Mouse (Mus musculus): ENCODE measurements around the gene Cog6.
A peak's percentile ranks its signal among the peaks of the same experiment; 100 is the strongest.

The Cog6 gene

GRCm38 (mm10) chr3:52962391-52962790 is 54.6 kb downstream of the Cog6 start:
- DNase-seq (ENCODE audit: low spot score), result no peak

GRCm38 (mm10) chr3:52961661-52962060 is 55.4 kb downstream of the Cog6 start:
- DNase-seq (ENCODE audit: low spot score), result no peak

- DNase-seq (ENCODE audit: low spot score), result no peak
Measured at GRCm38 (mm10) chr3:52960951-52961350, 56.1 kb downstream of the Cog6 start.

- DNase-seq (ENCODE audit: low spot score), result no peak
Measured at GRCm38 (mm10) chr3:52958444-52959120, 58.5 kb downstream of the Cog6 start.

- no peak for DNase-seq (ENCODE audit: low spot score)
Measured at GRCm38 (mm10) chr3:52957861-52958260, 59.2 kb downstream of the Cog6 start.

- no peak for DNase-seq (ENCODE audit: low spot score)
Measured at GRCm38 (mm10) chr3:52956236-52956635, 60.8 kb downstream of the Cog6 start.

- DNase-seq (ENCODE audit: low spot score), result no peak
Measured at GRCm38 (mm10) chr3:52955481-52956019, 61.5 kb downstream of the Cog6 start.

- no peak for DNase-seq (ENCODE audit: low spot score)
Measured at GRCm38 (mm10) chr3:52954656-52955055, 62.4 kb downstream of the Cog6 start.

GRCm38 (mm10) chr3:52953831-52954230 is 63.2 kb downstream of the Cog6 start:
- no peak for DNase-seq (ENCODE audit: low spot score)

GRCm38 (mm10) chr3:52948824-52949223 is 68.2 kb downstream of the Cog6 start:
- DNase-seq (ENCODE audit: low spot score), result no peak

- DNase-seq (ENCODE audit: low spot score), result no peak
Measured at GRCm38 (mm10) chr3:52947444-52947843, 69.6 kb downstream of the Cog6 start.

- peak; percentile 76 for DNase-seq (ENCODE audit: low spot score)
Measured at GRCm38 (mm10) chr3:52940832-52941468, 76.1 kb downstream of the Cog6 start.

- no peak for DNase-seq (ENCODE audit: low spot score)
Measured at GRCm38 (mm10) chr3:52938398-52938797, 78.6 kb downstream of the Cog6 start.

GRCm38 (mm10) chr3:52937739-52938306 is 79.2 kb downstream of the Cog6 start:
- DNase-seq (ENCODE audit: low spot score), result no peak

GRCm38 (mm10) chr3:52931956-52932355 is 85.1 kb downstream of the Cog6 start:
- DNase-seq (ENCODE audit: low spot score), result no peak
